Mouse (Mus musculus): ENCODE results near the gene Meaf6.

GRCm38 (mm10) chr4:125044454-125044853 is 40.5 kb upstream of the Meaf6 start:
- no peak for TF ChIP-seq POLR2A (IDR thresholded peaks at IDR 0.05; ENCODE audit: insufficient read depth, low read length)
- TF ChIP-seq CTCF (IDR thresholded peaks at IDR 0.05; ENCODE audit: low read depth, low read length) = no peak

All from ES-Bruce4 (cell line).